Mouse (Mus musculus) cerebellum, adult 2 months (tissue): ENCODE data around the gene Lyz1.

Experiments
- CTCF ChIP-seq: fragments of 200-500 bp; IDR thresholded peaks from 2 replicates; pipeline ENCODE4 v1.5.1; 2011; ENCODE audit warnings: low read depth, mild to moderate bottlenecking, control low read depth, low read length, moderate library complexity, borderline replicate concordance; ENCODE audit not compliant: insufficient read depth
- POLR2A ChIP-seq: fragments of 200-500 bp; IDR thresholded peaks from 2 replicates; pipeline ENCODE4 v1.6.1; 2011; ENCODE audit warnings: low read length, control low read depth, borderline replicate concordance; ENCODE audit not compliant: insufficient read depth

DNA sequence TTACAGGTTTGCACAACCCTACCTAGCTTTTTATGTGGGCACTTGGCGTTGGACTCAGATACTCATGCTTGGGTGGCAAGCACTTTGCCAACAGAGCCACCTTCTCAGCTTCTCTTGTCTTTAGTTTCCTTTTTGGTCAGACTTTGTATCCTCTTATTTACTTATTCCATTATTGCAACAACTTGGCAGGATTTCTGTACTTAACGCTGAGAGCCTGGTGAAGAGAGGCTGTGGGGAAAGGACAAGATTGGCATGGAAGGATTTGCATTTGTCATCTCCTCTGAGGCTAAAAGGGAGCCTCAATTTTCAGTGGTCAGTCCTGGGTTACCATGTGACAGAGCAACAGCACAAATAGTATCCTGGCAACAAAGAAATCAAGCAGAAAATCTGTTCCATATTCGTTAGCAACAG is 27.9 kb upstream of the Lyz1 start:
- TF ChIP-seq POLR2A = no peak
- no peak for TF ChIP-seq CTCF
